Mouse (Mus musculus) ES-E14 (cell line): ENCODE data around the gene Cfap300.

Experiments
- CHD2 ChIP-seq: IDR thresholded peaks from 2 replicates; pipeline ENCODE4 v1.6.1; 2014; ENCODE audit warnings: mild to moderate bottlenecking, low read depth, low read length, inconsistent platforms
- HCFC1 ChIP-seq: IDR thresholded peaks from 2 replicates; pipeline ENCODE4 v1.6.1; 2012; ENCODE audit warnings: low read length, inconsistent platforms, borderline replicate concordance; ENCODE audit not compliant: insufficient read depth
- MAFK ChIP-seq: IDR thresholded peaks from 2 replicates; pipeline ENCODE4 v1.6.1; 2014; ENCODE audit warnings: mild to moderate bottlenecking, low read depth, low read length, inconsistent platforms; ENCODE audit not compliant: insufficient read depth
- ZC3H11A ChIP-seq: IDR thresholded peaks from 2 replicates; pipeline ENCODE4 v1.6.1; 2012; ENCODE audit warnings: low read depth, mild to moderate bottlenecking, inconsistent platforms, low read length, borderline replicate concordance
- ZNF384 ChIP-seq: IDR thresholded peaks from 2 replicates; pipeline ENCODE4 v1.6.1; 2012; ENCODE audit warnings: low read depth, low read length, inconsistent platforms

DNA sequence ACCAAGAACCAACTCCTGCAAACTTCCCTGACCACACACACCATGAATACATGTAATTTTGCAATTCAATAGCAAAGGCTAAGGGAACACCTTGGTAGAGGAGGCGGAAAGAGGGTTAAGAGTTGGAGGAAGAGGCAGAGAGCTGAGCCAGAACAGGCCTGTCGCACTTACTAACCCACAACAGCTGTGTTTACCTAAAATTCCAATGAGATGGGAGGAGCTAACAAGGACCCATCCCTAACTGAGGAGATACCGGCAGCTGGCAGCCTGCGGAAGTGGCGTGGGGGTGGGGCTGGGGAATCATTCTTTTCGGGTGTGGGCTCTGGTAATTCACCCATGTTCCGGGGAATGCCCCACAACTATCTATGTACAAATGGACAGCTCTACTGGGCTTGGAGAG is 7.1 kb downstream of the Cfap300 start:
- TF ChIP-seq MAFK (no peak), ZC3H11A (no peak), HCFC1 (no peak), ZNF384 (no peak), CHD2 (0 out of 2 replicates have a peak, but pooled peaks have one; percentile 37)
